Mouse (Mus musculus) liver, embryonic 15.5 days (tissue): ENCODE measurements around the gene Cxcr1. TPM values are rescaled to one million over a fixed set of nuclear protein-coding genes. Genes with fewer than 3 reads are reported as not detected.

ENCODE experiments used
- ATAC-seq: fragments of 200-750 bp; cut with Nextera tagmentation; 2 replicates; pipeline ENCODE4 v1.8.0; 2017; ENCODE audit warnings: moderate number of reproducible peaks, mild to moderate bottlenecking, moderate library complexity; ENCODE audit not compliant: insufficient read depth
- H3K27ac ChIP-seq: fragments of 300-500 bp; sonication (generic); replicated peaks from 2 replicates; pipeline ENCODE4 v1.5.1; 2015; ENCODE audit warnings: mild to moderate bottlenecking, inconsistent platforms
- H3K27me3 ChIP-seq: fragments of 300-500 bp; sonication (generic); 2 replicates; pipeline ENCODE4 v1.6.1; 2015; ENCODE audit warnings: mild to moderate bottlenecking, inconsistent platforms
- H3K36me3 ChIP-seq: fragments of 300-500 bp; sonication (generic); replicated peaks from 2 replicates; pipeline ENCODE4 v1.6.1; 2015; ENCODE audit warnings: moderate library complexity, mild to moderate bottlenecking, inconsistent platforms
- H3K4me1 ChIP-seq: fragments of 300-500 bp; sonication (generic); replicated peaks from 2 replicates; pipeline ENCODE4 v1.6.1; 2015; ENCODE audit warnings: inconsistent platforms
- H3K4me2 ChIP-seq: fragments of 300-500 bp; sonication (generic); 2 replicates; pipeline ENCODE4 v1.6.1; 2015; ENCODE audit warnings: moderate library complexity, mild to moderate bottlenecking, inconsistent platforms
- H3K4me3 ChIP-seq: fragments of 300-500 bp; sonication (generic); replicated peaks from 2 replicates; pipeline ENCODE4 v1.5.1; 2015; ENCODE audit warnings: mild to moderate bottlenecking, inconsistent platforms
- H3K9ac ChIP-seq: fragments of 300-500 bp; sonication (generic); 2 replicates; pipeline ENCODE4 v1.6.1; 2015; ENCODE audit warnings: moderate library complexity, mild to moderate bottlenecking, inconsistent platforms
- H3K9me3 ChIP-seq: fragments of 300-500 bp; sonication (generic); replicated peaks from 2 replicates; pipeline ENCODE4 v1.6.1; 2016; ENCODE audit warnings: inconsistent platforms
- WGBS: fragments of 180-500 bp; shearing (Covaris S2); methylation state at CpG from one replicate; pipeline ENCODE4 v1.1.7; 2015; ENCODE audit warnings: mixed read lengths; ENCODE audit not compliant: insufficient replicate concordance; 5-methylcytosine and 5-hydroxymethylcytosine counted together
- polyA plus RNA-seq: library from polyadenylated mRNA; unstranded; fragments of >200 nt; fragmentation: Nextera tagmentation; extraction: Ambion mirVana; gene quantifications from 2 replicates; pipeline ENCODE4 v1.2.1, GENCODE M21; 2015

The Cxcr1 gene
- not detected in 2 replicates for polyA plus RNA-seq

GRCm38 (mm10) chr1:74194445-74194844, at the start of gene Cxcr1:
TSS of gene Cxcr1 (minus strand) at chr1:74194631.
- H3K27me3 ChIP-seq: no peaks in the 10 kb centered on the region
- no peak within 1 kb of the TSS for H3K27ac ChIP-seq
- WGBS: 53% methylated on average over 8 of the region's 8 CpGs
- no peaks in the 10 kb centered on the region for H3K9me3 ChIP-seq
- no peak within 1 kb of the TSS for H3K9ac ChIP-seq
- H3K4me1 ChIP-seq: no peaks in the 10 kb centered on the region
- no peak within 1 kb of the TSS for H3K4me3 ChIP-seq
- no peak for ATAC-seq
- no peaks in the 10 kb centered on the region for H3K36me3 ChIP-seq
- H3K4me2 ChIP-seq: no peak within 1 kb of the TSS

GRCm38 (mm10) chr1:74240832-74241231, 46.4 kb upstream of the Cxcr1 start:
- no peak overlapping the region for H3K9ac ChIP-seq
- H3K4me3 ChIP-seq: no peak overlapping the region
- WGBS: 47% methylated on average over 4 of the region's 4 CpGs
- peak overlapping the region; percentile 58; the same call in 1 of the 2 replicates for H3K27ac ChIP-seq
- ATAC-seq: no peak
- H3K4me1 ChIP-seq: peaks cover 72% of the 10 kb centered on the region
- H3K27me3 ChIP-seq: no peaks in the 10 kb centered on the region
- H3K36me3 ChIP-seq: peaks cover 5% of the 10 kb centered on the region
- H3K4me2 ChIP-seq: peak overlapping the region; percentile 13; the same call in 1 of the 2 replicates
- H3K9me3 ChIP-seq: no peaks in the 10 kb centered on the region

- Histone ChIP-seq H3K4me1 (peaks cover 72% of the 10 kb centered on the region), H3K4me2 (peak overlapping the region; percentile 85; the same call in 1 of the 2 replicates), H3K4me3 (no peak overlapping the region), H3K9me3 (no peaks in the 10 kb centered on the region), H3K27ac (peak overlapping the region; percentile 58; the same call in 1 of the 2 replicates), H3K36me3 (peaks cover 3% of the 10 kb centered on the region; the same call in 1 of the 2 replicates), H3K9ac (no peak overlapping the region), H3K27me3 (no peaks in the 10 kb centered on the region)
- 53% methylated on average over 6 of the region's 6 CpGs for WGBS
- ATAC-seq: no peak
Measured at GRCm38 (mm10) chr1:74240311-74240710, 45.9 kb upstream of the Cxcr1 start.

- Histone ChIP-seq H3K27me3 (no peaks in the 10 kb centered on the region), H3K9ac (peak overlapping the region; percentile 93), H3K4me1 (peaks cover 69% of the 10 kb centered on the region), H3K27ac (peak overlapping the region; percentile 96), H3K4me3 (peak overlapping the region; percentile 92), H3K4me2 (peak overlapping the region; percentile 85), H3K36me3 (peaks cover 3% of the 10 kb centered on the region; the same call in 1 of the 2 replicates), H3K9me3 (no peaks in the 10 kb centered on the region)
- ATAC-seq: no peak
- 18% methylated on average over 11 of the region's 11 CpGs for WGBS
Measured at GRCm38 (mm10) chr1:74239618-74240017, 45.2 kb upstream of the Cxcr1 start.

- Histone ChIP-seq H3K27me3 (no peaks in the 10 kb centered on the region), H3K4me2 (peak overlapping the region; percentile 85), H3K4me3 (peak overlapping the region; percentile 92), H3K36me3 (peaks cover 3% of the 10 kb centered on the region; the same call in 1 of the 2 replicates), H3K27ac (peak overlapping the region; percentile 96), H3K9me3 (no peaks in the 10 kb centered on the region), H3K9ac (peak overlapping the region; percentile 93), H3K4me1 (peaks cover 66% of the 10 kb centered on the region)
- WGBS: 6% methylated on average over 7 of the region's 7 CpGs
- ATAC-seq: peak; percentile 47
Measured at GRCm38 (mm10) chr1:74239162-74239561, 44.7 kb upstream of the Cxcr1 start.

GRCm38 (mm10) chr1:74238136-74238535, 43.7 kb upstream of the Cxcr1 start:
- ATAC-seq: no peak
- H3K4me2 ChIP-seq: peak overlapping the region; percentile 85
- H3K4me3 ChIP-seq: peak overlapping the region; percentile 92
- H3K36me3 ChIP-seq: peaks cover 2% of the 10 kb centered on the region; the same call in 1 of the 2 replicates
- peaks cover 58% of the 10 kb centered on the region for H3K4me1 ChIP-seq
- peak overlapping the region; percentile 96 for H3K27ac ChIP-seq
- WGBS: 9% methylated on average over 1 of the region's 1 CpGs
- H3K9ac ChIP-seq: peak overlapping the region; percentile 93
- H3K27me3 ChIP-seq: no peaks in the 10 kb centered on the region
- H3K9me3 ChIP-seq: no peaks in the 10 kb centered on the region

- ATAC-seq: no peak
- Histone ChIP-seq H3K27ac (peak overlapping the region; percentile 96), H3K36me3 (no peaks in the 10 kb centered on the region; the same call in 1 of the 2 replicates), H3K27me3 (no peaks in the 10 kb centered on the region), H3K9ac (peak overlapping the region; percentile 93), H3K4me3 (peak overlapping the region; percentile 92), H3K4me1 (peaks cover 58% of the 10 kb centered on the region), H3K4me2 (peak overlapping the region; percentile 85), H3K9me3 (no peaks in the 10 kb centered on the region)
- WGBS: 7% methylated on average over 5 of the region's 5 CpGs
Measured at GRCm38 (mm10) chr1:74237671-74238070, 43.2 kb upstream of the Cxcr1 start.

- H3K4me2 ChIP-seq: peak overlapping the region; percentile 85
- peak; percentile 67 for ATAC-seq
- H3K9ac ChIP-seq: peak overlapping the region; percentile 93
- H3K36me3 ChIP-seq: no peaks in the 10 kb centered on the region
- peak overlapping the region; percentile 96 for H3K27ac ChIP-seq
- H3K4me1 ChIP-seq: peaks cover 54% of the 10 kb centered on the region
- H3K9me3 ChIP-seq: no peaks in the 10 kb centered on the region
- no peaks in the 10 kb centered on the region for H3K27me3 ChIP-seq
- peak overlapping the region; percentile 92 for H3K4me3 ChIP-seq
- under 1% methylated on average over 52 of the region's 57 CpGs for WGBS
Measured at GRCm38 (mm10) chr1:74236590-74237317, 42.3 kb upstream of the Cxcr1 start.

- Histone ChIP-seq H3K4me3 (peak within 1 kb of the TSS; percentile 92), H3K4me2 (peak within 1 kb of the TSS; percentile 85), H3K36me3 (no peaks in the 10 kb centered on the region), H3K4me1 (peaks cover 57% of the 10 kb centered on the region), H3K9ac (peak within 1 kb of the TSS; percentile 93), H3K27me3 (no peaks in the 10 kb centered on the region), H3K9me3 (no peaks in the 10 kb centered on the region), H3K27ac (peak within 1 kb of the TSS; percentile 96)
- ATAC-seq: peak; percentile 90
- 5% methylated on average over 46 of the region's 55 CpGs for WGBS
Measured at GRCm38 (mm10) chr1:74235938-74236589, 41.6 kb upstream of the Cxcr1 start, which contains the start of gene Arpc2. TSS of gene Arpc2 (plus strand) at chr1:74236084.

- Histone ChIP-seq H3K9ac (no peak overlapping the region), H3K4me2 (no peak overlapping the region), H3K36me3 (no peaks in the 10 kb centered on the region), H3K4me1 (peaks cover 30% of the 10 kb centered on the region), H3K4me3 (no peak overlapping the region), H3K27ac (no peak overlapping the region), H3K27me3 (no peaks in the 10 kb centered on the region), H3K9me3 (no peaks in the 10 kb centered on the region)
- WGBS: 64% methylated on average over 1 of the region's 1 CpGs
- no peak for ATAC-seq
Measured at GRCm38 (mm10) chr1:74230992-74231391, 36.6 kb upstream of the Cxcr1 start.

- 51% methylated on average over 2 of the region's 2 CpGs for WGBS
- Histone ChIP-seq H3K9me3 (no peaks in the 10 kb centered on the region), H3K4me2 (no peak overlapping the region), H3K27me3 (no peaks in the 10 kb centered on the region), H3K9ac (no peak overlapping the region), H3K36me3 (no peaks in the 10 kb centered on the region), H3K4me1 (peaks cover 21% of the 10 kb centered on the region), H3K4me3 (no peak overlapping the region), H3K27ac (0 out of 2 replicates have a peak overlapping the region, but pooled peaks have one; percentile 4)
- ATAC-seq: no peak
Measured at GRCm38 (mm10) chr1:74229942-74230341, 35.5 kb upstream of the Cxcr1 start.
